Mouse (Mus musculus) layer of hippocampus, adult 8-10 months (tissue): ENCODE measurements around the gene Cdc6. TPM values are rescaled to one million over a fixed set of nuclear protein-coding genes. Genes with fewer than 3 reads are reported as not detected.

ENCODE experiments used
- DNase-seq, 2 experiments: peaks; one replicate each; pipeline ENCODE4 v3.0.0; 2022; ENCODE audit warnings: low spot score in 2 of 2
- total RNA-seq, 4 experiments: library from RNA; stranded (reverse); gene quantifications; 2 replicates each; pipeline ENCODE4 v1.2.4; 2022

Cdc6 gene
- total RNA-seq, 4 experiments from 2014 or later = 0.36 to 1.2 (median 0.44) TPM

GRCm38 (mm10) chr11:98960313-98960906, 52.8 kb downstream of the Cdc6 start:
- DNase-seq = no peak

- DNase-seq = no peak
Measured at GRCm38 (mm10) chr11:98961051-98961592, 53.5 kb downstream of the Cdc6 start.

GRCm38 (mm10) chr11:98961766-98962165, 54.2 kb downstream of the Cdc6 start:
- no peak for DNase-seq

DNA sequence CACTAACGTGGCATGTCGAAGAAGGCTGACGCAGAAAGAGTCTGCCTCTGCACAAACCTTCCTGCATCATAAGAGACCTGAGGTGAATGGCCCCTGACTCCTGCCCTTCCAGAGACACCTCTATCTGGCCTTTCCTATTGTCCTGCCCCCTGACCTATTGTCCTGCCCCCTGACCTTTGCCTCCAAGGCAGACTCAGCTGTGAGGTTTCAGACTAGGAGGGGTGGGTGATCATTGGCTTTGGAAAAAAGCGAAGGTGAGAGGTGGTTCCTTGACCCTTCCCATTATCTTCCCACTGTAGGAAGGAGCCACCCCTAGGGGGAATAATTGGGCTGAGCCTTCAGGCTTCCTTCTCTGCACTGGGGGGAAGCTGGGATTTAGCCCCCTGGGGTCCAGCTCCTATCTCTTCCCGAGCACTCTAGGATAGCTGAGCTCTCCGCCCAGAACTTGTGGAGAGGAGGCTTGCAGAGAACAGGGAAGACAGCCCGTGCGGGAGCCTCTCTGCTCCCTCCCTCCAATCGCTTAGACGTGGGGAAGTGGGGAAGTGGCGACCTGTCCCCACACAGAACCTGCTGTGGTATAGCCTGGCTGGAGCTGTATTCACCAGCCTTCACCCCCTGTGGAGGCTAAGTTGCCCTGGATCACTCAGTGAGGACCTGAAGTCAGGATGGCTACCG, 55.0 kb downstream of the Cdc6 start:
- DNase-seq = no peak

DNA sequence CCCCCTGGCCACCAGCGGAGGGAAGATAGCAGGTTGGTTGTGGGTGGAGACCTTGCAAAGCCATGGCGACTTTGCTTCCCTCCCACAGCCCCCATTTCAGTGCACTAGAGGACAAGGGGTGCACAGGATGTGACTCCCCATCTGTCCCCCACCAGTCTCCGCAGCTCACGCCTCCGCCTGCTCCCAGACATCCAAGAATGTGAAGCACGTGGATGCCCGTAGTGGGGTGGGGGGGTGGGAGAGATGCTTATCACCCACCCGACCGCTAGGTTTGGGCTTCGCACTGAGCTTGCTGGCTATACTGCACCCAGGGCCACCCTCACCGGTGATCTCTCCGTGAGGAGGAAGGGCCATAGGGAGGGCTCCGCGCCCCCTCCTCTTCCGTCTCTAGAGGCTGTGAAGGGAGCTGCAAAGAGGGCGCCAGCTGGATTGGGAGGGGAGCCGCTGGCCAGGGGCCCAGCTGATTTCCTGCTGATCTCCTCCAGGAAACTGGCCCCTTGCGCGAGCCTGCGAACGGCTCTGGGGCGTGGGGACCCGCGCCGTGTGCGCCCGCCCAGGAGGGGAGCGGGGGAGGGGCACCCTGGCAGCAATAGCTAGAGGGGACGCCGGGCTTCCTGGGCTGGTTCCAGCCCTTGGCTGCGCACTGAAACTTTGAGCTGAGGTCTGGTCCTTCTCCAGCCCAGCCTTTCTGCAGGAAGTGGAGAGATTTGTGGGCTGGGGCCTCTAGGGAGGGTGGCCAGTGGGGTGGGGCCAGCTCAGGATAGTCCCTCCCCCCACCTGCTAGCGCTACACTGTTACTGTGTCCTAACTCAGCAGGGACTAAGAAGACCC, 55.8 kb downstream of the Cdc6 start:
- DNase-seq = no peak

DNA sequence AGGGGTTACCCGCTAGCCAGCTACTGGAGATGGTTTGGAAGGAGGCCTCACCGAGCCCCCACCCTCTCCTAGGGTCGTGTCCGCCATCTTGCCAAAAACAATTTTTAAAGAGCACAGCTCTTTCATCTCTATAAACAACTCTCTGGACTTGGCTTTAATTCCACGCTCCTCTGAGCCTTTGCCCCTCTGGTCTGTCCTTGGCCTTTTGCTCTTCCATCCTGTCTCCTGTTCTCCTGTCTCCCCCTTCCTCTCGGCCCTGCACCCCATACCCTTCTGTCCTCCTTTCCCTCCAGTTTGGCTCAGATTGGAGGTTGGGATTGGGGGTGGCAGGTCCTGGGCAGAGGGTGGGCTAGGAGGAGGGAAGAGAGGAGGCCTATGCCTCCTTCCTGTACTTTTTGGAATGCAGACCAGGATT, 56.6 kb downstream of the Cdc6 start:
- DNase-seq = no peak

DNA sequence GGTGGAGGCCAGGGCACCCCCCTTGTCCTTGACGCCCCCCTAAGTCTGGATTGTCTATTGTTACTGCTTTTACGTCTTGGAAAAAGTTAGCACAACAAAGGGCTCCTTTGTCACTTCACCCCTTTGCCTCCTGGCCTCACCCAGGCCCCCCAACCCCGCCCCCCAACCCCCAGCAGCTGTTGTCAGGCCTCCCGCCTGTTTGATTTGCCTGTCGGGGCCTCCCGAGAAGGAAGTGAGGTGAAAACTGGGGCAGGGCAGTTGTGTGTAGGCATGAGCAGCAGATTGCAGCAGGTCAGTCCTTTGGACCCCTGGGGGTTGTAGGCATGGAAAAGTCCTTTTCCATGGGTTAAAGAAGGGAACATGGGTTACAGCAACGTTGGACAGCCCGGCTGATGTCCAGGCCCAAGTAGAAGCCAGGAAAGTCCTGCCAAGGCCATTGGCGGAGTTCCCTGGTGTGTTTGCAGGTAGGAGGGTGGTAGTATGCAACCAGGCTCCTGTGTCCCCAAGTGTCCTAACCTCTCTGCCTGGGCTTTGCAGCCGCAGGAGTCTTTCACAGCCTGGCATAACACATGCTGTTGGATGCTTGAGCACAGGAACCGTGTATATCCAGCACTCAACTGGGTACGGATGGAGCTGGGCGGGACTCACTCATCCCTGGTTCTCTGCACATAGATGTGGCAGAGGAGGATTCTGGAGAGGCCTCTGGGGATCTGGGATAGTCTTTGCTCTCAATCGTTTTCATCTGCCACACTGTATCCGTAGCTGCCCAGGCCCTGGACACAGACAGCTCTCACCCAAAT, 57.2 kb downstream of the Cdc6 start:
- no peak for DNase-seq

GRCm38 (mm10) chr11:98965416-98966077, 57.9 kb downstream of the Cdc6 start:
- DNase-seq = no peak

GRCm38 (mm10) chr11:98966499-98967141, 59.0 kb downstream of the Cdc6 start:
- peak; percentile 76 to 80 for DNase-seq

- no peak for DNase-seq
Measured at GRCm38 (mm10) chr11:98968079-98968478, 60.5 kb downstream of the Cdc6 start.

DNA sequence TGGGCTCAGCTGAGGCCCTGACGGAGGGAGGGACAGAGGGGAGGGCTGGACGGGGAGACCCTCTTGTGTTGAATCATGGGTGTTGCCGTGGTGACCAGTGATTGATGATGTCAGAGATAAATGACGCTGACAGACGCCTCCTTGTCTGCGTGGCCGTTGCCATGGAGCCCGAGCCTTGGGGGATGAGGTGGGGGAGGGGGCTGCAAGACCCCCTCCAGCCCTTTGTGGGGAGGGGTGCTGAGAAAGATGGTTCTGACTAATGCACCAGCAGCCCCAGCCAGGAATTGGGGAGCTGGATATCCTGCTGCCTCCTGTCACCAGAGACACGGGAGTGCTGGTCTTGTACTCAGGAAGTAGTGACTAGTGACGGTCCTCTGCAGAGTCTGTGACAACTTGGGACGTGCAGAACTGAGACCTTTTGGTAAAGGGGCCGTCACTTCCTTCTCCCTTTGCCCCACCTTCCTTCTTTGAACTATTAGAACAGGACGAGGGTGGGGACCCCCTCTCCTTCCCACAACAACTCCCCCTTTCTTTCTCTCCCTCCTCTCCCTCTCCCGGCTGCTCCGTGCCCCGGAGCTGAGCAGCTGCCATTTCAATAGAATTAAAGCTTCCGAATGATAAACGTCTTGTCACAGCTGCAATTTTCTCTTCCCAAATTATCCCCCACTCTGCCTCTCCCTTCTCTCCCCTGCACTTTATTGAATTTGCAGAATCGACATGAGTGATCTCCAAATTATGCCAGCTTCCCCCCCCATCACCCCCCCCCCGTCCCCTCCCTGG, 61.3 kb downstream of the Cdc6 start:
- DNase-seq = peak in 1 of 2 experiments; percentile 2

- DNase-seq = peak; percentile 81 to 83
Measured at GRCm38 (mm10) chr11:98969496-98969927, 61.9 kb downstream of the Cdc6 start.

DNA sequence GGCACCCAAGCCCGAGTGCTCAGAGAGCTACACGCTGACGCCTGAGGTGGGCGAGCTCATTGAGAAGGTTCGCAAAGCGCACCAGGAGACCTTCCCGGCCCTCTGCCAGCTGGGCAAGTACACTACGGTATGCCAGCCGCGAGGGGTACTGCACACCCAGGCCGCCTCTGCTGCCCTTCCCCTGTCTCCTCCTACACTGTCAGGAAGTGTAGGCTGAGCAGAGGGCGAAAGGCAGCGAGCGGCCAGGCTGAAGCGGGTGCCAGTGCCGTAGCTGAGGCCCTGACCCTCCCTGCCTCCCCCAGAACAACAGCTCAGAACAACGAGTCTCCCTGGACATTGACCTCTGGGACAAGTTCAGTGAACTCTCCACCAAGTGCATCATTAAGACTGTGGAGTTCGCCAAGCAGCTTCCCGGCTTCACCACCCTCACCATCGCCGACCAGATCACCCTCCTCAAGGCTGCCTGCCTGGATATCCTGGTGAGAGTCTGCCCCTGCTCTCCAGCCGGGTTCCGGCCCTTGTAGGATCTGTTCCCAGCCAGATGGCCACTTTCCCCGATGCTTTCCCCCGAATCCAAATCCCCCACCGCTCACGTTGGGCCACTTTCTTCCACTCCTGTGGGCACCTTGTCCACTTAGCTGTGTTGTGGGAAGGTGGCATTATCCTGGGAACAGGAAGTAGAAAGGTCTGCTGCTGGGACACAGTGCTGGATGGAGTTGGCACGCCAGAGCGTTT, 62.8 kb downstream of the Cdc6 start:
- DNase-seq = peak in 1 of 2 experiments; percentile 23

GRCm38 (mm10) chr11:98971316-98972031, 63.9 kb downstream of the Cdc6 start:
- DNase-seq = peak in 1 of 2 experiments; percentile 34

- DNase-seq = peak; percentile 69 to 84
Measured at GRCm38 (mm10) chr11:98972215-98972614, 64.6 kb downstream of the Cdc6 start.

DNA sequence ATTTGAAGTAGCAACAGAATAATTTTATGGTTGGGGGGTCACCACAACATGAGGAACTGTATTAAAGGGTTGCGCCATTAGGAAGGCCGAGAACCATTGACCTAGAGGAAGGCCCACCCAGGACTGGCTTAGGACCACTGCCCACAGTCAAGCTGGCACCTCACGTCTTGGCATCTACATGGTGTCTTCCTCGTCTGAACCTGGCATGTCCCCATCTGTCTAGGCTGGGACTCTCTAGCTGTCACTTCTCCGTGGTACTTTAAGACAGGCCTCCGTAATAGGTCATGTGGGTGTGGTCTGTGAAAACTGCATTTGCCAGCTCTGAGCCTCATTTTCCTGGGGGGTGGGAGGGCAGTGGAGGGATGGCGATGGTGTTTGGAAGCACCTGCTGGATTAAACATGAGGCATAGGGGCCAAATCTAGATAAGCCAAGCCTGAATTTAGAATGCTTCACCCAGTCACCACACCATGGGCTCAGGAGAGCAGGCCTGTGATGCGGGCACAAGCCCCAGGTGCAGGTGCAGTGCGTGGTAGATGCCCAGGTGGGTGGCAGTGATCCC, 65.3 kb downstream of the Cdc6 start:
- peak in 1 of 2 experiments; percentile 8 for DNase-seq
